Mouse (Mus musculus) small intestine, adult 2 months (tissue): ENCODE measurements at regions not wholly inside any gene's neighbourhood (a gene's known extent, or its start where the extent isn't known, plus 50 kb on each side); places are given as distances from the start of the nearest gene placed in this dataset.
"Not testable (repeated sequence)": the region's sequence is repeated elsewhere in the genome, so short reads cannot be mapped to it uniquely, and the experiment has no call there.

ENCODE experiments used
- H3K27ac ChIP-seq: fragments of 200-500 bp; 2 replicates; pipeline ENCODE4 v1.5.1; 2012; ENCODE audit warnings: low read depth, low read length, control low read depth, inconsistent platforms; ENCODE audit not compliant: insufficient read depth
- H3K27me3 ChIP-seq: fragments of 200-500 bp; 2 replicates; pipeline ENCODE4 v1.6.1; 2012; ENCODE audit warnings: mild to moderate bottlenecking, moderate library complexity, low read length, inconsistent platforms; ENCODE audit not compliant: control insufficient read depth, insufficient read depth
- H3K36me3 ChIP-seq: fragments of 200-500 bp; 2 replicates; pipeline ENCODE4 v1.6.1; 2012; ENCODE audit warnings: mild to moderate bottlenecking, low read length, control low read depth, inconsistent platforms; ENCODE audit not compliant: control insufficient read depth, insufficient read depth
- H3K4me1 ChIP-seq: fragments of 200-500 bp; 2 replicates; pipeline ENCODE4 v1.6.1; 2012; ENCODE audit warnings: low read length, inconsistent platforms, mixed read lengths; ENCODE audit not compliant: control insufficient read depth, insufficient read depth, insufficient read length
- H3K4me3 ChIP-seq: fragments of 200-500 bp; 2 replicates; pipeline ENCODE4 v1.5.1; 2012; ENCODE audit warnings: low read depth, mild to moderate bottlenecking, control low read depth, inconsistent platforms, low read length, moderate library complexity
- CTCF ChIP-seq: fragments of 200-500 bp; IDR thresholded peaks from 2 replicates; pipeline ENCODE4 v1.5.1; 2012; ENCODE audit warnings: low read depth, mild to moderate bottlenecking, control low read depth, inconsistent platforms, low read length, moderate library complexity, mixed read lengths; ENCODE audit not compliant: insufficient replicate concordance, insufficient read length; ENCODE audit errors: extremely low read depth
- POLR2A ChIP-seq: fragments of 200-500 bp; IDR thresholded peaks from 2 replicates; pipeline ENCODE4 v1.6.1; 2012; ENCODE audit warnings: low read depth, mild to moderate bottlenecking, control low read depth, inconsistent platforms, low read length, moderate library complexity
- WGBS: fragments of 180-500 bp; shearing (Covaris S2); methylation state at CpG from one replicate; pipeline ENCODE4 v1.1.7; 2018; 5-methylcytosine and 5-hydroxymethylcytosine counted together

- Histone ChIP-seq H3K4me3 (no peak overlapping the region), H3K4me1 (no peaks in the 10 kb centered on the region), H3K36me3 (no peaks in the 10 kb centered on the region), H3K27me3 (no peaks in the 10 kb centered on the region), H3K27ac (no peak overlapping the region)
- 81% methylated on average over 2 of the region's 2 CpGs for whole genome bisulfite sequencing
- TF ChIP-seq POLR2A = no peak
- no peak for TF ChIP-seq CTCF
Observed at GRCm38 (mm10) chr17:66206074-66206473, 82.8 kb downstream of the Ddx11 start.

GRCm38 (mm10) chr17:66207653-66208497, 84.6 kb downstream of the Ddx11 start:
- 65% methylated on average over 6 of the region's 6 CpGs for WGBS
- H3K27me3 ChIP-seq, H3K4me1 ChIP-seq: not testable (repeated sequence)

GRCm38 (mm10) chr17:66208803-66209515, 85.6 kb downstream of the Ddx11 start:
- WGBS = 45% methylated on average over 4 of the region's 6 CpGs
- not testable (repeated sequence) for H3K27me3 ChIP-seq, H3K4me3 ChIP-seq, H3K36me3 ChIP-seq, H3K27ac ChIP-seq, H3K4me1 ChIP-seq

More at GRCm38 (mm10) chr17:66207653-66208497, 84.6 kb downstream of the Ddx11 start:
- H3K4me3 ChIP-seq, H3K36me3 ChIP-seq, H3K27ac ChIP-seq: not testable (repeated sequence)

- no peak overlapping the region for H3K4me3 ChIP-seq
- no peaks in the 10 kb centered on the region for H3K36me3 ChIP-seq
- TF ChIP-seq CTCF (no peak), POLR2A (no peak)
- no peak overlapping the region for H3K27ac ChIP-seq
- no peaks in the 10 kb centered on the region for H3K4me1 ChIP-seq
- H3K27me3 ChIP-seq = no peaks in the 10 kb centered on the region
- WGBS = 86% methylated on average over 7 of the region's 7 CpGs
Observed at GRCm38 (mm10) chr17:66211561-66211960, 88.2 kb downstream of the Ddx11 start.

GRCm38 (mm10) chr17:66212616-66213015, 89.3 kb downstream of the Ddx11 start:
- no peak for TF ChIP-seq POLR2A
- no peak for TF ChIP-seq CTCF
- Histone ChIP-seq H3K27ac (no peak overlapping the region), H3K4me3 (no peak overlapping the region), H3K36me3 (no peaks in the 10 kb centered on the region), H3K27me3 (no peaks in the 10 kb centered on the region), H3K4me1 (no peaks in the 10 kb centered on the region)
- WGBS = 83% methylated on average over 9 of the region's 9 CpGs

GRCm38 (mm10) chr17:66218321-66218720, 95.0 kb downstream of the Ddx11 start:
- Histone ChIP-seq H3K4me1 (no peaks in the 10 kb centered on the region), H3K27ac (no peak overlapping the region), H3K27me3 (no peaks in the 10 kb centered on the region), H3K4me3 (no peak overlapping the region), H3K36me3 (no peaks in the 10 kb centered on the region)
- TF ChIP-seq CTCF = no peak
- TF ChIP-seq POLR2A = no peak
- WGBS = 92% methylated on average over 6 of the region's 6 CpGs

- no peaks in the 10 kb centered on the region for H3K4me1 ChIP-seq
- H3K36me3 ChIP-seq = no peaks in the 10 kb centered on the region
- H3K27ac ChIP-seq = no peak overlapping the region
- no peak for TF ChIP-seq CTCF
- no peak for TF ChIP-seq POLR2A
- H3K4me3 ChIP-seq = no peak overlapping the region
- 59% methylated on average over 16 of the region's 16 CpGs for WGBS
- H3K27me3 ChIP-seq = no peaks in the 10 kb centered on the region
Observed at GRCm38 (mm10) chr17:66219669-66220435, 96.5 kb downstream of the Ddx11 start.
